In genomic region chr16:59832468-59832867, GRCm38 (mm10) we compare ENCODE assay signal across 25 mouse cellular contexts.
DNase-seq lines count a peak whose midpoint lies in the region; ATAC-seq lines count a peak whose summit lies in the region.
"Had no signal": no experiment of that assay in that cellular context is flagged by ENCODE, and none has a peak within 500 bp of the region (broad histone marks: within the 10 kb centered on the region; RNA-seq: fewer than 3 reads in every experiment).

No protein-coding gene starts in this region.

- ATAC-seq in hindbrain, embryonic 16.5 days, result 0 out of 2 replicates have a peak, but pooled peaks have one; percentile 30
- peak; percentile 79; the same call in 1 of the 2 replicates for ATAC-seq in forebrain, embryonic 12.5 days (ENCODE audit: low FRiP score)
- ATAC-seq: inflammation-experienced regulatory T-cells, adult 6 months had no signal

- H3K4me3 ChIP-seq in hindbrain, embryonic 16.5 days (ENCODE audit: low read length), result no peak overlapping the region
- no peak overlapping the region for H3K4me3 ChIP-seq in hindbrain, embryonic 10.5 days
- no peak overlapping the region for H3K4me3 ChIP-seq in forebrain, embryonic 12.5 days (replicated peaks)
- H3K4me3 ChIP-seq: erythroblast, embryonic 14.5 days; heart, embryonic 10.5 days; heart, embryonic 15.5 days; hindbrain, embryonic 12.5 days; layer of hippocampus, adult 2 months; left cerebral cortex, adult 2 months; limb, embryonic 12.5 days; liver, embryonic 15.5 days had no signal

- peak; percentile 1 for DNase-seq in cerebellum, adult 11-12 months
- no peak for DNase-seq in cerebellum, adult 9-10 months
- no peak for DNase-seq in hindbrain, embryonic 10.5 days (ENCODE audit: low spot score)
- DNase-seq in kidney, postnatal 10 days, result no peak
- DNase-seq in kidney, postnatal 25 days, result no peak
- DNase-seq: adrenal gland, postnatal 14 days; gastrocnemius, postnatal 25 days; heart, adult 11 months; kidney, adult 11 months; lung, embryonic 14.5 days; lung, postnatal 14 days; midbrain, embryonic 14.5 days; right cerebral cortex, postnatal 25 days; thymus, postnatal 25 days had no signal

- no peak overlapping the region for H3K4me2 ChIP-seq in hindbrain, embryonic 16.5 days (ENCODE audit: low read length)
- H3K4me2 ChIP-seq in forebrain, embryonic 12.5 days, result no peak overlapping the region
- H3K4me2 ChIP-seq: heart, embryonic 15.5 days; hindbrain, embryonic 12.5 days; limb, embryonic 12.5 days; liver, embryonic 15.5 days; lung, embryonic 14.5 days had no signal

- H3K36me3 ChIP-seq in hindbrain, embryonic 16.5 days (ENCODE audit: control insufficient read depth, insufficient read depth, low read length), result no peaks in the 10 kb centered on the region
- no peaks in the 10 kb centered on the region for H3K36me3 ChIP-seq in hindbrain, embryonic 10.5 days
- no peaks in the 10 kb centered on the region for H3K36me3 ChIP-seq in forebrain, embryonic 12.5 days (replicated peaks)
- H3K36me3 ChIP-seq: heart, embryonic 10.5 days; heart, embryonic 15.5 days; hindbrain, embryonic 12.5 days; limb, embryonic 12.5 days; liver, embryonic 15.5 days had no signal

- no peaks in the 10 kb centered on the region; the same call in 1 of the 2 replicates for H3K4me1 ChIP-seq in hindbrain, embryonic 16.5 days (ENCODE audit: control insufficient read depth, insufficient read depth, low read depth, low read length)
- H3K4me1 ChIP-seq in hindbrain, embryonic 10.5 days (replicated peaks), result no peaks in the 10 kb centered on the region
- no peaks in the 10 kb centered on the region for H3K4me1 ChIP-seq in forebrain, embryonic 12.5 days
- H3K4me1 ChIP-seq: heart, embryonic 10.5 days; heart, embryonic 15.5 days; hindbrain, embryonic 12.5 days; limb, embryonic 12.5 days; liver, embryonic 15.5 days had no signal

- no peak overlapping the region for H3K9ac ChIP-seq in hindbrain, embryonic 16.5 days (ENCODE audit: low read depth, low read length)
- no peak overlapping the region for H3K9ac ChIP-seq in forebrain, embryonic 12.5 days
- H3K9ac ChIP-seq: heart, embryonic 15.5 days; hindbrain, embryonic 12.5 days; limb, embryonic 12.5 days; liver, embryonic 15.5 days; lung, embryonic 14.5 days had no signal

- no peaks in the 10 kb centered on the region for H3K27me3 ChIP-seq in hindbrain, embryonic 16.5 days (replicated peaks; ENCODE audit: control insufficient read depth, insufficient read depth, low read length)
- no peaks in the 10 kb centered on the region for H3K27me3 ChIP-seq in hindbrain, embryonic 10.5 days (ENCODE audit: insufficient read depth, poor library complexity, severe bottlenecking)
- no peaks in the 10 kb centered on the region for H3K27me3 ChIP-seq in forebrain, embryonic 12.5 days
- H3K27me3 ChIP-seq: heart, embryonic 15.5 days; hindbrain, embryonic 12.5 days; limb, embryonic 12.5 days; liver, embryonic 15.5 days had no signal

- WGBS in hindbrain, embryonic 16.5 days, result 61% methylated on average over 5 of the region's 5 CpGs
- 78% methylated on average over 5 of the region's 5 CpGs for WGBS in hindbrain, embryonic 10.5 days
- WGBS in forebrain, embryonic 12.5 days, result 39% methylated on average over 5 of the region's 5 CpGs

- H3K27ac ChIP-seq in hindbrain, embryonic 16.5 days (ENCODE audit: low read depth, low read length), result no peak overlapping the region
- no peak overlapping the region for H3K27ac ChIP-seq in hindbrain, embryonic 10.5 days
- peak overlapping the region; percentile 48; the same call in 1 of the 2 replicates for H3K27ac ChIP-seq in forebrain, embryonic 12.5 days
- H3K27ac ChIP-seq: heart, embryonic 10.5 days; heart, embryonic 15.5 days; hindbrain, embryonic 12.5 days; layer of hippocampus, adult 2 months; left cerebral cortex, adult 2 months; limb, embryonic 12.5 days; liver, embryonic 15.5 days had no signal

- no peaks in the 10 kb centered on the region for H3K9me3 ChIP-seq in hindbrain, embryonic 16.5 days (ENCODE audit: control insufficient read depth, low read length)
- no peaks in the 10 kb centered on the region for H3K9me3 ChIP-seq in hindbrain, embryonic 10.5 days
- no peaks in the 10 kb centered on the region for H3K9me3 ChIP-seq in forebrain, embryonic 12.5 days
- H3K9me3 ChIP-seq: heart, embryonic 10.5 days; heart, embryonic 15.5 days; hindbrain, embryonic 12.5 days; limb, embryonic 12.5 days; liver, embryonic 15.5 days had no signal
